Mouse (Mus musculus): ENCODE results near the gene Prickle1. TPM values are rescaled to one million over a fixed set of nuclear protein-coding genes. Genes with fewer than 3 reads are reported as not detected.

Gene Prickle1
- polyA plus RNA-seq, 1 experiment from 2014 or later: 10.8 TPM

- no peak for DNase-seq (ENCODE audit: low spot score)
- Histone ChIP-seq H3K27ac (replicated peaks) (no peak overlapping the region), H3K9me3 (replicated peaks) (no peaks in the 10 kb centered on the region), H3K4me1 (no peaks in the 10 kb centered on the region), H3K27me3 (ENCODE audit: low read depth, poor library complexity, severe bottlenecking) (no peaks in the 10 kb centered on the region), H3K36me3 (peaks cover 9% of the 10 kb centered on the region), H3K4me3 (no peak overlapping the region)
- whole genome bisulfite sequencing: 87% methylated on average over 3 of the region's 3 CpGs
Measured at GRCm38 (mm10) chr15:93478676-93479075, 117.0 kb downstream of the Prickle1 start.

- 96% methylated on average over 4 of the region's 4 CpGs for WGBS
- DNase-seq (ENCODE audit: low spot score): no peak
- no peaks in the 10 kb centered on the region for H3K9me3 ChIP-seq (replicated peaks)
- no peaks in the 10 kb centered on the region for H3K27me3 ChIP-seq (ENCODE audit: low read depth, poor library complexity, severe bottlenecking)
- no peak overlapping the region for H3K27ac ChIP-seq (replicated peaks)
- H3K4me3 ChIP-seq: no peak overlapping the region
- 0 out of 2 replicates have a peak, but pooled peaks cover 1% of the 10 kb centered on the region for H3K4me1 ChIP-seq
- H3K36me3 ChIP-seq: peaks cover 5% of the 10 kb centered on the region; the same call in 1 of the 2 replicates
Measured at GRCm38 (mm10) chr15:93477729-93478128, 118.0 kb downstream of the Prickle1 start.

- no peak for DNase-seq (ENCODE audit: low spot score)
- Histone ChIP-seq H3K4me1 (peaks cover 14% of the 10 kb centered on the region), H3K27me3 (ENCODE audit: low read depth, poor library complexity, severe bottlenecking) (no peaks in the 10 kb centered on the region), H3K9me3 (replicated peaks) (no peaks in the 10 kb centered on the region), H3K27ac (replicated peaks) (no peak overlapping the region), H3K4me3 (no peak overlapping the region), H3K36me3 (peaks cover 5% of the 10 kb centered on the region; the same call in 1 of the 2 replicates)
- WGBS: 76% methylated on average over 8 of the region's 8 CpGs
Measured at GRCm38 (mm10) chr15:93475688-93476087, 120.0 kb downstream of the Prickle1 start.

GRCm38 (mm10) chr15:93474277-93474676, 121.4 kb downstream of the Prickle1 start:
- Histone ChIP-seq H3K27me3 (ENCODE audit: low read depth, poor library complexity, severe bottlenecking) (no peaks in the 10 kb centered on the region), H3K4me3 (no peak overlapping the region), H3K27ac (replicated peaks) (no peak overlapping the region), H3K4me1 (peaks cover 14% of the 10 kb centered on the region), H3K9me3 (replicated peaks) (no peaks in the 10 kb centered on the region), H3K36me3 (peaks cover 5% of the 10 kb centered on the region; the same call in 1 of the 2 replicates)
- WGBS: 94% methylated on average over 3 of the region's 3 CpGs
- DNase-seq (ENCODE audit: low spot score): no peak

GRCm38 (mm10) chr15:93472089-93472488, 123.6 kb downstream of the Prickle1 start:
- H3K36me3 ChIP-seq: peaks cover 7% of the 10 kb centered on the region
- no peak overlapping the region for H3K27ac ChIP-seq (replicated peaks)
- peaks cover 14% of the 10 kb centered on the region for H3K4me1 ChIP-seq
- H3K9me3 ChIP-seq (replicated peaks): no peaks in the 10 kb centered on the region
- DNase-seq (ENCODE audit: low spot score): no peak
- 33% methylated on average over 1 of the region's 1 CpGs for WGBS
- no peaks in the 10 kb centered on the region for H3K27me3 ChIP-seq (ENCODE audit: low read depth, poor library complexity, severe bottlenecking)
- no peak overlapping the region for H3K4me3 ChIP-seq

GRCm38 (mm10) chr15:93471651-93472050, 124.0 kb downstream of the Prickle1 start:
- Histone ChIP-seq H3K27ac (replicated peaks) (no peak overlapping the region), H3K27me3 (ENCODE audit: low read depth, poor library complexity, severe bottlenecking) (no peaks in the 10 kb centered on the region), H3K4me1 (peaks cover 14% of the 10 kb centered on the region), H3K36me3 (peaks cover 11% of the 10 kb centered on the region), H3K4me3 (no peak overlapping the region), H3K9me3 (replicated peaks) (no peaks in the 10 kb centered on the region)
- no peak for DNase-seq (ENCODE audit: low spot score)
- 52% methylated on average over 12 of the region's 12 CpGs for WGBS

- DNase-seq (ENCODE audit: low spot score): no peak
- Histone ChIP-seq H3K9me3 (replicated peaks) (no peaks in the 10 kb centered on the region), H3K27me3 (ENCODE audit: low read depth, poor library complexity, severe bottlenecking) (no peaks in the 10 kb centered on the region), H3K27ac (replicated peaks) (no peak overlapping the region), H3K36me3 (peaks cover 71% of the 10 kb centered on the region), H3K4me1 (no peaks in the 10 kb centered on the region), H3K4me3 (no peak overlapping the region)
- 95% methylated on average over 23 of the region's 23 CpGs for WGBS
Measured at GRCm38 (mm10) chr15:93461066-93461465, 134.6 kb downstream of the Prickle1 start.

- Histone ChIP-seq H3K4me3 (no peak overlapping the region), H3K27ac (replicated peaks) (no peak overlapping the region), H3K36me3 (peaks cover 66% of the 10 kb centered on the region), H3K27me3 (ENCODE audit: low read depth, poor library complexity, severe bottlenecking) (no peaks in the 10 kb centered on the region), H3K4me1 (no peaks in the 10 kb centered on the region), H3K9me3 (replicated peaks) (no peaks in the 10 kb centered on the region)
- WGBS: 67% methylated on average over 5 of the region's 5 CpGs
- no peak for DNase-seq (ENCODE audit: low spot score)
Measured at GRCm38 (mm10) chr15:93459422-93459821, 136.3 kb downstream of the Prickle1 start.

GRCm38 (mm10) chr15:93456005-93456404, 139.7 kb downstream of the Prickle1 start:
- H3K27me3 ChIP-seq (ENCODE audit: low read depth, poor library complexity, severe bottlenecking): no peaks in the 10 kb centered on the region
- H3K4me1 ChIP-seq: no peaks in the 10 kb centered on the region
- no peak for DNase-seq (ENCODE audit: low spot score)
- no peaks in the 10 kb centered on the region for H3K9me3 ChIP-seq (replicated peaks)
- H3K27ac ChIP-seq (replicated peaks): no peak overlapping the region
- peaks cover 57% of the 10 kb centered on the region for H3K36me3 ChIP-seq
- no peak overlapping the region for H3K4me3 ChIP-seq

GRCm38 (mm10) chr15:93453296-93453695, 142.4 kb downstream of the Prickle1 start:
- H3K9me3 ChIP-seq (replicated peaks): no peaks in the 10 kb centered on the region
- WGBS: 95% methylated on average over 1 of the region's 1 CpGs
- peaks cover 58% of the 10 kb centered on the region for H3K36me3 ChIP-seq

More at GRCm38 (mm10) chr15:93453296-93453695, 142.4 kb downstream of the Prickle1 start:
- Histone ChIP-seq H3K4me1 (no peaks in the 10 kb centered on the region), H3K4me3 (no peak overlapping the region), H3K27me3 (ENCODE audit: low read depth, poor library complexity, severe bottlenecking) (no peaks in the 10 kb centered on the region), H3K27ac (replicated peaks) (no peak overlapping the region)
- DNase-seq (ENCODE audit: low spot score): no peak

Other genes with a start within 250 kb of the Prickle1 start
- gene Zcrb1, start 197.6 kb downstream of the Prickle1 start, polyA plus RNA-seq (2016; fragmentation: Nextera tagmentation; extraction: Ambion mirVana): 156 and 163 TPM in 2 replicates
- 96.8 and 103 TPM in 2 replicates for gene Pphln1, start 197.5 kb downstream of the Prickle1 start, polyA plus RNA-seq (2016; fragmentation: Nextera tagmentation; extraction: Ambion mirVana)